Mouse (Mus musculus) forebrain, embryonic 12.5 days (tissue): ENCODE measurements around the gene Ugdh. TPM values are rescaled to one million over a fixed set of nuclear protein-coding genes. Genes with fewer than 3 reads are reported as not detected.
"Not testable (repeated sequence)": the region's sequence is repeated elsewhere in the genome, so short reads cannot be mapped to it uniquely, and the experiment has no call there.

Experiments
- ATAC-seq: fragments of 200-750 bp; cut with Nextera tagmentation; 2 replicates; pipeline ENCODE4 v1.8.0; 2017; ENCODE audit warnings: moderate TSS enrichment; ENCODE audit not compliant: low FRiP score
- H3K27ac ChIP-seq: fragments of 300-500 bp; sonication (generic); 2 replicates; pipeline ENCODE4 v1.5.1; 2016; ENCODE audit warnings: mild to moderate bottlenecking
- H3K27me3 ChIP-seq: fragments of 300-500 bp; sonication (generic); 2 replicates; pipeline ENCODE4 v1.6.1; 2016; ENCODE audit warnings: mild to moderate bottlenecking
- H3K36me3 ChIP-seq: fragments of 300-500 bp; sonication (generic); replicated peaks from 2 replicates; pipeline ENCODE4 v1.6.1; 2016; ENCODE audit warnings: mild to moderate bottlenecking
- H3K4me1 ChIP-seq: fragments of 300-500 bp; sonication (generic); 2 replicates; pipeline ENCODE4 v1.6.1; 2016
- H3K4me2 ChIP-seq: fragments of 300-500 bp; sonication (generic); 2 replicates; pipeline ENCODE4 v1.6.1; 2016; ENCODE audit warnings: mild to moderate bottlenecking, moderate library complexity
- H3K4me3 ChIP-seq: fragments of 300-500 bp; sonication (generic); replicated peaks from 2 replicates; pipeline ENCODE4 v1.5.1; 2016; ENCODE audit warnings: mild to moderate bottlenecking
- H3K9ac ChIP-seq: fragments of 300-500 bp; sonication (generic); 2 replicates; pipeline ENCODE4 v1.6.1; 2016; ENCODE audit warnings: mild to moderate bottlenecking
- H3K9me3 ChIP-seq: fragments of 300-500 bp; sonication (generic); 2 replicates; pipeline ENCODE4 v1.6.1; 2016
- WGBS: fragments of 180-500 bp; shearing (Covaris S2); methylation state at CpG from one replicate; pipeline ENCODE4 v1.1.7; 2016; 5-methylcytosine and 5-hydroxymethylcytosine counted together
- polyA plus RNA-seq: library from polyadenylated mRNA; unstranded; fragments of >200 nt; fragmentation: Nextera tagmentation; extraction: Ambion mirVana; gene quantifications from 2 replicates; pipeline ENCODE4 v1.2.1, GENCODE M21; 2016

Ugdh gene
- polyA plus RNA-seq: 78.7 and 85.9 TPM in 2 replicates

DNA sequence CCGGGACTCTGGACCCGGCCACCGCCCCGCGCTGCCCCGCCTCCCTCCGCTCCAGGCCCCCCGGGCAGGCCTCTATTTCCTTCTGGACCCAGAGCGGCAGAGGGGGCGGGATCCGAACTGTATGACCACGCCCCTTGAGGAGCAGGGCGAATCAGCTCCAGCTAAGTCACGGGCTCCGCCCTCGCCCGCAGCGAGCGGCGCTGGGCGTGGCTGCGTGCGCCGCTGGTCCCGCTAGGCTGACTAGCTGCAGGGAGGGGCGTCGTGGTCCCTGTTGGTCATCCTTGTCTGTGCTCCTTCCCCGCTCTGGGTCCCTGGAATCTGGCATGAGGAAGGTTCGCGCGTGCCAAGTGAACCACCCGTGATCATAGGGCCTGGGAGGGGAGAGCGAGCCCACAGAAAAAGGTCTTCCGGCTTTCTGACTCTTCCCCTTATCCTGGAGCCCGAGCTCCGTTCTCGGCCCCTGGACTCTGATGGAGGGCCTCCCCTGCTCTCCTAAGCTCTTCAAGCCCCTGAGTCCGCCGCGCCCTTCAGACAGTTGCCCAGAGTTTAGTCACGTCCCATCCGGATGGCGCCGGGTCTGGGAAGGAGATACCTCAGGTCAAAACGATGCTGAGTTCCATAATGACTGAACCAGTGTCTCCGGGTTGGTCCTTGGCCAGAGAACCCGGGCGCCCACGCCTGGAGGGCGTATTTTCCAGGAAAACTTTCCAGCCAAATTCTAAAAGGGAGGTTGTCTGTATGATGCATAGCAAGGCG is at the start of gene Ugdh:
Gene Ugdh (minus strand): TSS at position 144 of the 756 bp plus-strand sequence.
- ATAC-seq: peak; percentile 99
- Histone ChIP-seq H3K4me3 (peak within 1 kb of the TSS; percentile 81), H3K9ac (peak within 1 kb of the TSS; percentile 80), H3K4me2 (peak within 1 kb of the TSS; percentile 75), H3K36me3 (no peaks in the 10 kb centered on the region), H3K9me3 (no peaks in the 10 kb centered on the region), H3K27ac (peak within 1 kb of the TSS; percentile 76), H3K4me1 (peaks cover 16% of the 10 kb centered on the region), H3K27me3 (no peaks in the 10 kb centered on the region)
- 1% methylated on average over 50 of the region's 51 CpGs for WGBS

DNA sequence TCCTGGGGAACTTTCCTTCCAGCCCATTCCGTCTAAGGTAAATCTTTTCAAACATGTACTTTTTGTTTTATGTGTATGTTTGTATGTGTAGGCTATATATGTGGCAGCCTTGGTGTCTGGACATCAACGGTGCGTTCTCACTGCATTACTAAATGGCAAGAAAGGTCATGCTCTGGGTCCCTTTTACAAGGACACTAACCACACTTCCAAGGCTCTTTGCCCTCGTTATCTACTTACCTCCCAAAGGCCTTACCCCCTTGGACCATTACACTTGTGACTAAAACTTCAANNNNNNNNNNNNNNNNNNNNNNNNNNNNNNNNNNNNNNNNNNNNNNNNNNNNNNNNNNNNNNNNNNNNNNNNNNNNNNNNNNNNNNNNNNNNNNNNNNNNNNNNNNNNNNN is 47.2 kb upstream of the Ugdh start:
- Histone ChIP-seq H3K36me3 (no peaks in the 10 kb centered on the region), H3K9ac (no peak overlapping the region), H3K9me3 (no peaks in the 10 kb centered on the region), H3K27me3 (no peaks in the 10 kb centered on the region), H3K4me3 (no peak overlapping the region), H3K4me1 (no peaks in the 10 kb centered on the region), H3K4me2 (no peak overlapping the region), H3K27ac (no peak overlapping the region)
- WGBS: 89% methylated on average over 4 of the region's 4 CpGs
- ATAC-seq: no peak

DNA sequence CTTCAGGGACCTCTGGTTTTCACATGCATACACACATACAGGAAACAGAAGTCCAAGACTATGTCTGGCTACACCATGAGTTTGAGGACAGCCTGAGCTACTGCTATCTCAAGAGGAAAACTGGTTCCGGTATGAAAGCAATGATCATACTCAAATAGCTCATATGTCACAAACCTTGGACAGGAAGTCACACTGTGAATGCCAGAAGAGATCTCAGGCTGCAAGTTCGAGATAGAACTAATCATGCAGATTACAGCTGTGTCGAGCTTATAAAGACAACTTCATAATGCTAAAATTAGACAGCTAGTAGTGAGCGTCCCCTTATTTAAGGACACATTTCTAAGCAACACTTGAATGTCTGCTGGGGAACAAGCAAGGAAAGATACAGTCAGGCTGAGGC is 44.8 kb upstream of the Ugdh start:
- Histone ChIP-seq H3K4me2 (no peak overlapping the region), H3K4me1 (no peaks in the 10 kb centered on the region), H3K27me3 (no peaks in the 10 kb centered on the region), H3K9me3 (no peaks in the 10 kb centered on the region), H3K4me3 (no peak overlapping the region), H3K36me3 (no peaks in the 10 kb centered on the region), H3K27ac (no peak overlapping the region), H3K9ac (no peak overlapping the region)
- WGBS: 87% methylated on average over 4 of the region's 4 CpGs
- ATAC-seq: no peak

DNA sequence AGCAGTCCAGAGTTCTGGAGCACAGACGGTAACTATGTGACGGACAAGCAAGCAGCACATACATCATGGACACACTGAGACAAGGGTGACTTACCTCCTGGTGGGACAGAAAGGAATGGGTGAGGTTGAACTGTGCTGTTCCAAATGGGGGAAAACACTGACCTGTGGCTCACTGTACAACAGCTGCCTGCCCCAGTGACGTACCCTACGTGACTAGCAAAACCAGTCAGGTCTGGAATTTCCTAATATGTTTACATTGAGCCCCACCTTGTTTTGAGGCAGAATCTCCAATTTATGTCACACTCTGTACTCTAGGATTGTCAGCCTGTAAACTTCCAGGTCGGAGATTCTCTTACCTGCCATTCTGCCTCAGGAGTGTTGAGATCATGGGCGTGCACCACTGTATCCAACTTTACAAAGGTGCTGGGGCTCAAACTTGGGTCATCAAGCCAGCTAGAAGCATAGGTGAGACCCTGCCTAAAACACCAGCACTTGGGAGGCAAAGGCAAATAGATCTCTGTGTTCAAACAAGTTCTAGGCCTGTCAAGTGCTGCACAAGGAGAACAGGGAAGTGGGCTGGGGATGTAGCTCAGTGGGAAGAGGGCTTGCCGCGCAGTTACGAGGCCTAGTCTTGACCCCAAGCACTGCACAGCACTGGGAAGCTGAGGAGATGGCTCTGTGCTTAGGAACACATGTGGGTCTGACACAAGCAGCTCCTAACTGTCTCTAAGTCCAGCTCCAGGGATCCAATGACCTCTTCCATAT is 44.1 kb upstream of the Ugdh start:
- 93% methylated on average over 9 of the region's 9 CpGs for WGBS
- H3K9me3 ChIP-seq: no peaks in the 10 kb centered on the region
- no peak overlapping the region for H3K27ac ChIP-seq
- no peak for ATAC-seq
- H3K4me2 ChIP-seq: no peak overlapping the region
- no peak overlapping the region for H3K9ac ChIP-seq
- no peak overlapping the region for H3K4me3 ChIP-seq
- no peaks in the 10 kb centered on the region for H3K27me3 ChIP-seq
- no peaks in the 10 kb centered on the region for H3K36me3 ChIP-seq
- H3K4me1 ChIP-seq: no peaks in the 10 kb centered on the region

DNA sequence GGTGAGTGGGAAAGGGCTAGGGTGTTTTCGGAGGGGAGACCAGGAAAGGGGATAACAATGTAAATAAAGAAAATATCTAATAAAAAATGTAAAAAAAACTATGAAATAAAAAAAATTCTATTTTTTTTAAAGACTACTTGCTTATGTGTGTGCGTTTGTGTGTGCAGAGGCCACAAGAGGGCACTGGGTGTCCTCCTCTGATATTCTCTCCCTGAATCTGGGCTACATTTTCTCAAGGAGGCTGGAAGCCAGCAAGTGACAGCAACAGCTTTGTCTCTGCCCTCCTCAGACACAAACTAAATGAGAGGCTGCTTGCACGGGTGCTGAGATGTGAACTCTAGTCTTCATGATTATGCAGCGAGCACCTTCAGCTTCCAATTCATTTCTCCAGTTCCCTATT is 42.5 kb upstream of the Ugdh start:
- no peak overlapping the region for H3K4me2 ChIP-seq
- H3K4me1 ChIP-seq: no peaks in the 10 kb centered on the region
- no peak overlapping the region for H3K27ac ChIP-seq
- H3K4me3 ChIP-seq: no peak overlapping the region
- no peaks in the 10 kb centered on the region for H3K9me3 ChIP-seq
- H3K9ac ChIP-seq: no peak overlapping the region
- no peak for ATAC-seq
- H3K27me3 ChIP-seq: no peaks in the 10 kb centered on the region
- no peaks in the 10 kb centered on the region for H3K36me3 ChIP-seq
- WGBS: 65% methylated on average over 4 of the region's 4 CpGs

DNA sequence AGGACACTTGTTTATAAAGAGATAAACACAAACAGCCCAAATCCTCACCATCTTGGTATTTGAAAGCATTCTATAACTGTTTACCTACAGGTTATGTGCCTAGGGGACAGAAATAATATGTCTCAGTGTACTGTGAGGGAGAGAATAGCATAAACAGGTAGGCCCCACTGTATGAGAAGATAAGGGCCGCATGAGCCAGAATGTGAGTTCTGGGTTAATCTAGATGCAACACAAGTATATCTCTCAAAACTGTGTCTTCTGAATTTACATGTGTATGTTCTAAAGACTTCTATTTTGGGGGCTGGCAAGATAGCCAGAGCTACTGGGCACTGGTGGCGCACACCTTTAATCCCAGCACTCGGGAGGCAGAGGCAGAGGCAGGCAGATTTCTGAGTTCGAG is 41.0 kb upstream of the Ugdh start:
- H3K36me3 ChIP-seq, H3K27ac ChIP-seq, H3K9me3 ChIP-seq, H3K4me3 ChIP-seq, H3K27me3 ChIP-seq, ATAC-seq, H3K9ac ChIP-seq, H3K4me2 ChIP-seq, H3K4me1 ChIP-seq: not testable (repeated sequence)
- WGBS: 97% methylated on average over 4 of the region's 4 CpGs

DNA sequence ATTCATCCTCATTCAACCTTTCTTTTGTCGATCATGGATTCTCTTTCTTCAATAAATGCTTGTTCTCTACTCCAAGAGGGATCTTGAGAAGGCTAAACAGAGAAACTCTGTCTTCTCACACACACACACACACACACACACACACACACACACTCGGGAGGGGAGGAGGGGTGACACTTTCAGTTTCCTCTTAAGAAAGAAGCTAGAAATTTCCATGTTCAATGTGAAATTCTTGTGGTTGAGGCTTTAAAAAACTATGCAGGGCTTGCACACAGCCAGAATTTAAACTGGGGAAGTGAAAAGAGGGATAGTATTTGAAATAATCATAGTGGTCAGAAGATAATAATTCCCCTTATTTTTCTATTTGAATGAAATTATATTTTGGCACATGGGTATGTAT is 40.1 kb upstream of the Ugdh start:
- Histone ChIP-seq H3K27me3 (no peaks in the 10 kb centered on the region), H3K9ac (no peak overlapping the region), H3K4me1 (0 out of 2 replicates have a peak, but pooled peaks cover 3% of the 10 kb centered on the region), H3K36me3 (no peaks in the 10 kb centered on the region), H3K4me3 (no peak overlapping the region), H3K4me2 (no peak overlapping the region), H3K27ac (no peak overlapping the region), H3K9me3 (no peaks in the 10 kb centered on the region)
- 91% methylated on average over 2 of the region's 2 CpGs for WGBS
- no peak for ATAC-seq

DNA sequence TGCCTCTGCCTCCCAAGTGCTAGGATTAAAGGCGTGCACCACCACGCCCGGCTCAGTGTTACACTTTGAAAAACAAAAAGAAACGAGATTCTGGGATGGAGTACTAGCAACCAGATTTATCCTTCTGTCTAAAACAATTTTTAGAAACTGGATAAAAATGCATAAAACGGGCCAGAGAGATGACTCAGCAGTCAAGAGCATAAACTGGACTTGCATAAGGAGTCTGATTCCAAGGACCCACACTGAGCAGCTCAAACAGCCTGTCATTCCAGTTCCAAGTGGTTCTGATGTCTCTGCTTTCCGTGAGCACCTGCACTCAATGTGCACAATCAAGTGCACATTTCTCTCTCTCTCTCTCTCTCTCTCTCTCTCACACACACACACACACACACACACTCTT is 34.0 kb upstream of the Ugdh start:
- Histone ChIP-seq H3K4me1 (0 out of 2 replicates have a peak, but pooled peaks cover 3% of the 10 kb centered on the region), H3K9me3 (no peaks in the 10 kb centered on the region), H3K4me2 (no peak overlapping the region), H3K27ac (no peak overlapping the region), H3K36me3 (peaks cover 24% of the 10 kb centered on the region), H3K4me3 (no peak overlapping the region), H3K9ac (no peak overlapping the region), H3K27me3 (no peaks in the 10 kb centered on the region)
- no peak for ATAC-seq
- WGBS: 93% methylated on average over 6 of the region's 6 CpGs

DNA sequence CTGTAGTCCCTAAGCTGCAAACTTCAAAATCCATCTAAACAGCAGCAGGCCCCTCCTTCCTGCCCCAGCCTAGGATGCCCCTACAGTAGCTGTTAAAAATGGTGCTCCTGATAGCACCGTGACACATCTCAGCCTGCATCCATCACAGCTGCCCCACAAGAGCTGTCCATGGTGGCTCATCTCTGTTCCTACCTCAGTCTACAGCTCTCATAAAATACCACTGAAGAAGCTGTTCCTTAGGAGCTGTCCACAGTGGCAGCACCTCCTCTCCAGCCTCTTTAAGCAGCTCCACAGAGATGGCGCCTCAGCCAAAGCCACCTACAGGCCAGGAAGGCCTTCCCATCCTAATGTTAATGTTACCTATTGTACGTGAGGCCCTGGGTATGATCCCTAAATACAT is 31.2 kb upstream of the Ugdh start:
- H3K9ac ChIP-seq: no peak overlapping the region
- H3K27me3 ChIP-seq: no peaks in the 10 kb centered on the region
- H3K9me3 ChIP-seq: no peaks in the 10 kb centered on the region
- H3K4me1 ChIP-seq: no peaks in the 10 kb centered on the region
- H3K27ac ChIP-seq: no peak overlapping the region
- ATAC-seq: no peak
- H3K36me3 ChIP-seq: peaks cover 24% of the 10 kb centered on the region
- H3K4me2 ChIP-seq: no peak overlapping the region
- H3K4me3 ChIP-seq: no peak overlapping the region
- WGBS: 89% methylated on average over 3 of the region's 3 CpGs

DNA sequence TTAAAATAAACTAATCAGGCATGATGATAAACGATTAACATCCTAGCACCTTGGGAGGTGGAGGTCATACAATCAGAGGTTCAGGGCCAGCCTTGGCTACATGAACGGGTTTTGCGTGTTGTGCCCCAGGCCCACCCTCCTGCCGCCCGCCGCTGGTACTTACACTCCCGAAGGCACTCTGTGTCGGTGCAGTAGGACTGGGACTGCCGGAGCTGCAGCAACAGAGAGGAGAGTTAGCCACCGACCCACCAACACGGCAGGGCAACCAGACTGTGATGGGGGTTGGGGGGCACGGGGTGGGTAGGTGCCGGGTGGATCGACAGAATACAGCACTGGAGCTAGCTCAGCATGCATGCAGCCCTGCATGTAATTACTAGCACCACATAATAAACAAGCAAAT is 24.6 kb upstream of the Ugdh start:
- Histone ChIP-seq H3K4me2 (no peak overlapping the region), H3K9ac (no peak overlapping the region), H3K4me3 (no peak overlapping the region), H3K27me3 (no peaks in the 10 kb centered on the region), H3K36me3 (no peaks in the 10 kb centered on the region), H3K27ac (no peak overlapping the region), H3K4me1 (no peaks in the 10 kb centered on the region), H3K9me3 (no peaks in the 10 kb centered on the region)
- WGBS: 91% methylated on average over 14 of the region's 14 CpGs
- no peak for ATAC-seq

DNA sequence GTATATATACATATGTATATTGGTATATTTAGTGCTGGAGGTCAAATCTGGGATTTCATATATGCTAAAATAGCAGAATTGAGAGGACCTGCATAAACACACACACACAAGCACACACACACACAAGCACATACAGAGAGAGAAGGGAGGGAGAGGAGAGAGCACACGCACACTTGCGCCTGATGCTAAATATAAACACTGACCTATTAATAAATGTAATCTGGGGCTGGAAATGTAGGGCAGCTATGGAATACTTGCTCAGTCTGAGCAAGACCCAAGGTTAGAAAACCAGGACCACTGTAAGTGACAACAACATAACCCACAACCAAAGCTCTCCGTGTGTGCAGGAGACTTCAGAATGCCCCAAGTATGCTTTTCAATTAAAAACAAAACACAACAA is 23.7 kb upstream of the Ugdh start:
- H3K27ac ChIP-seq: no peak overlapping the region
- H3K4me2 ChIP-seq: no peak overlapping the region
- 96% methylated on average over 3 of the region's 3 CpGs for WGBS
- no peak overlapping the region for H3K9ac ChIP-seq
- no peak for ATAC-seq
- H3K4me1 ChIP-seq: no peaks in the 10 kb centered on the region
- H3K4me3 ChIP-seq: no peak overlapping the region
- H3K27me3 ChIP-seq: no peaks in the 10 kb centered on the region
- no peaks in the 10 kb centered on the region for H3K36me3 ChIP-seq
- no peaks in the 10 kb centered on the region for H3K9me3 ChIP-seq

DNA sequence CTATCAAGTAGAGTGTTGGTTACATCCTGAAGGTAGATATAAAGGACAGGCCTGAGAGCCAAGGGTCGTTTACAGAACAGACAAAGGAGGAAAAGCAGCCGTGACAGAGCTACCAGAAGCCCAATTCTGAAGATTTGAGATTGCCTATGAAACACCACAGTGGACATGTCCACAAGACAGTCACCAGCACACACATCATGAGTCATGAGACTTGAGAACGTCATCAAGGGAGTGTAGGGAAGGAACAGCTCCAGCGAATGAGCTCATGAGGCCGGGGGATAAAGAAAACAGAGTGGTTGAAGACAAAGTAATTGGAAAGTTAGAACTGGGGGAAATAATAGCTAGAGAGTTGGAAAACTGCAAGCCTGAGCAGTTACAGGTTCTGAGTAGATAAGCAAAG is 22.1 kb upstream of the Ugdh start:
- 83% methylated on average over 5 of the region's 5 CpGs for WGBS
- no peaks in the 10 kb centered on the region for H3K9me3 ChIP-seq
- ATAC-seq: no peak

More for the DNA sequence above, 22.1 kb upstream of the Ugdh start:
- Histone ChIP-seq H3K9ac (no peak overlapping the region), H3K27me3 (no peaks in the 10 kb centered on the region), H3K4me1 (no peaks in the 10 kb centered on the region), H3K36me3 (0 out of 2 replicates have a peak, but pooled peaks cover 4% of the 10 kb centered on the region), H3K4me3 (no peak overlapping the region), H3K4me2 (no peak overlapping the region), H3K27ac (no peak overlapping the region)
